Mouse (Mus musculus) hindbrain, embryonic 13.5 days (tissue): Measurements from ENCODE around the gene Chrna3. TPM values are rescaled to one million over a fixed set of nuclear protein-coding genes. Genes with fewer than 3 reads are reported as not detected.

Experiments
- ATAC-seq: fragments of 200-750 bp; cut with Nextera tagmentation; 2 replicates; pipeline ENCODE4 v1.8.0; 2017; ENCODE audit warnings: moderate TSS enrichment; ENCODE audit not compliant: low FRiP score
- H3K27ac ChIP-seq: fragments of 300-500 bp; sonication (generic); 2 replicates; pipeline ENCODE4 v1.5.1; 2015; ENCODE audit warnings: inconsistent platforms, mild to moderate bottlenecking, moderate library complexity
- H3K27me3 ChIP-seq: fragments of 300-500 bp; sonication (generic); 2 replicates; pipeline ENCODE4 v1.6.1; 2015; ENCODE audit warnings: mild to moderate bottlenecking, inconsistent platforms
- H3K36me3 ChIP-seq: fragments of 300-500 bp; sonication (generic); 2 replicates; pipeline ENCODE4 v1.6.1; 2015; ENCODE audit warnings: mild to moderate bottlenecking, inconsistent platforms
- H3K4me1 ChIP-seq: fragments of 300-500 bp; sonication (generic); replicated peaks from 2 replicates; pipeline ENCODE4 v1.6.1; 2015; ENCODE audit warnings: inconsistent platforms
- H3K4me2 ChIP-seq: fragments of 300-500 bp; sonication (generic); 2 replicates; pipeline ENCODE4 v1.6.1; 2015; ENCODE audit warnings: inconsistent platforms, mild to moderate bottlenecking, moderate library complexity
- H3K4me3 ChIP-seq: fragments of 300-500 bp; sonication (generic); 2 replicates; pipeline ENCODE4 v1.5.1; 2015; ENCODE audit warnings: mild to moderate bottlenecking, inconsistent platforms
- H3K9ac ChIP-seq: fragments of 300-500 bp; sonication (generic); 2 replicates; pipeline ENCODE4 v1.6.1; 2015; ENCODE audit warnings: mild to moderate bottlenecking, inconsistent platforms
- H3K9me3 ChIP-seq: fragments of 300-500 bp; sonication (generic); 2 replicates; pipeline ENCODE4 v1.6.1; 2016; ENCODE audit warnings: inconsistent platforms
- WGBS: fragments of 180-500 bp; shearing (Covaris S2); methylation state at CpG from one replicate; pipeline ENCODE4 v1.1.7; 2015; 5-methylcytosine and 5-hydroxymethylcytosine counted together
- polyA plus RNA-seq: library from polyadenylated mRNA; unstranded; fragments of >200 nt; fragmentation: Nextera tagmentation; extraction: Ambion mirVana; gene quantifications from 2 replicates; pipeline ENCODE4 v1.2.1, GENCODE M21; 2015

Gene Chrna3
- polyA plus RNA-seq, 1 experiment from 2014 or later: 22.4 TPM

GRCm38 (mm10) chr9:54990362-54990761, 36.0 kb downstream of the Chrna3 start:
- H3K9me3 ChIP-seq: no peaks in the 10 kb centered on the region
- no peak overlapping the region for H3K4me3 ChIP-seq
- no peak overlapping the region for H3K4me2 ChIP-seq
- no peaks in the 10 kb centered on the region for H3K27me3 ChIP-seq
- H3K27ac ChIP-seq: no peak overlapping the region
- H3K9ac ChIP-seq: no peak overlapping the region
- H3K4me1 ChIP-seq: no peaks in the 10 kb centered on the region
- 81% methylated on average over 3 of the region's 3 CpGs for WGBS
- ATAC-seq: no peak
- H3K36me3 ChIP-seq: no peaks in the 10 kb centered on the region

- Histone ChIP-seq H3K4me1 (peaks cover 24% of the 10 kb centered on the region), H3K36me3 (no peaks in the 10 kb centered on the region), H3K9ac (no peak overlapping the region), H3K4me3 (peak overlapping the region; percentile 60), H3K9me3 (no peaks in the 10 kb centered on the region), H3K27me3 (peaks cover 33% of the 10 kb centered on the region), H3K27ac (no peak overlapping the region), H3K4me2 (peak overlapping the region; percentile 78)
- no peak for ATAC-seq
- WGBS: 4% methylated on average over 7 of the region's 7 CpGs
Measured at GRCm38 (mm10) chr9:54982401-54982800, 44.0 kb downstream of the Chrna3 start.

GRCm38 (mm10) chr9:54981291-54982191, 44.8 kb downstream of the Chrna3 start:
- Histone ChIP-seq H3K27ac (peak overlapping the region; percentile 48; the same call in 1 of the 2 replicates), H3K4me1 (peaks cover 24% of the 10 kb centered on the region), H3K9me3 (no peaks in the 10 kb centered on the region), H3K36me3 (no peaks in the 10 kb centered on the region), H3K27me3 (peaks cover 33% of the 10 kb centered on the region), H3K4me3 (peak overlapping the region; percentile 60), H3K9ac (peak overlapping the region; percentile 77), H3K4me2 (peak overlapping the region; percentile 78)
- ATAC-seq: peak; percentile 87
- under 1% methylated on average over 85 of the region's 85 CpGs for WGBS

GRCm38 (mm10) chr9:54980674-54981073, 45.7 kb downstream of the Chrna3 start, which contains the start of gene Chrna5:
Gene Chrna5 (plus strand): TSS chr9:54980880.
- ATAC-seq: no peak
- WGBS: 40% methylated on average over 8 of the region's 8 CpGs
- H3K27ac ChIP-seq: peak within 1 kb of the TSS; percentile 48; the same call in 1 of the 2 replicates

DNA sequence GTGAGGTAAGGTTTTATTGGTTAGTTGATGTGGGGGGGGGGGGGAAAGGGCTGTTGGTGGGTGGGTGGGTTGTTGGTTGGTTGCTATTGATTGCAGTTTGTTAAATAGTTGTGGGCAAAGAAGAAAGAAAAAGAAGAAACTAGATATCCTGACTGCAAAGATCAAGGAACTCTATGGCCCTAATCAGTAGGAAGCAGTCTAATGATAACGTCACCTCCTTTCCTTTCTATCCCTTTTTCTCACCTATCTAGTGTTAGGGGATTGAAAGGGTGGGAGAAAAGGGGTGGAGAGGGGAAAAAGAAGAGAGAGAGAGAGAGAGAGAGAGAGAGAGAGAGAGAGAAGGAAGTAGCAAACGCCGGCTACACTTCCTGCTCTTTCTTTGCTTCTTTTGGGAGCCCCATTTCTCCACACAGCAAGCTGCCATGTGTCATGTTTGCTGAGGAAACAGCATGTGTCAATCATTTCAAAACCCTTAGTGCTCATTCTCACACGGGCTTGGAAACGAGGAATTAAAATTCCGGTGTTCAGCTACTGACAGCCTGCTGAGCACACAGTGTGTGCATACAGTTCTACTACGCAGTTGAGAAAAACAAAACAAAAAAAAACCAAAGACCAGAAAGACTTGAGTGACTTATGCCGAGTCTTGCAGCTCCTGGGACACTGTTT, 56.3 kb downstream of the Chrna3 start:
- no peak overlapping the region for H3K9ac ChIP-seq
- no peaks in the 10 kb centered on the region for H3K27me3 ChIP-seq
- H3K4me3 ChIP-seq: no peak overlapping the region
- H3K4me2 ChIP-seq: no peak overlapping the region
- no peak overlapping the region for H3K27ac ChIP-seq
- 72% methylated on average over 8 of the region's 8 CpGs for WGBS
- no peak for ATAC-seq
- H3K9me3 ChIP-seq: no peaks in the 10 kb centered on the region
- no peaks in the 10 kb centered on the region for H3K4me1 ChIP-seq
- no peaks in the 10 kb centered on the region for H3K36me3 ChIP-seq

More at GRCm38 (mm10) chr9:54980674-54981073, 45.7 kb downstream of the Chrna3 start, which contains the start of gene Chrna5:
- Histone ChIP-seq H3K4me1 (peaks cover 24% of the 10 kb centered on the region), H3K9ac (peak within 1 kb of the TSS; percentile 77), H3K4me2 (peak within 1 kb of the TSS; percentile 78), H3K27me3 (peaks cover 33% of the 10 kb centered on the region), H3K36me3 (no peaks in the 10 kb centered on the region), H3K9me3 (no peaks in the 10 kb centered on the region), H3K4me3 (peak within 1 kb of the TSS; percentile 60)

DNA sequence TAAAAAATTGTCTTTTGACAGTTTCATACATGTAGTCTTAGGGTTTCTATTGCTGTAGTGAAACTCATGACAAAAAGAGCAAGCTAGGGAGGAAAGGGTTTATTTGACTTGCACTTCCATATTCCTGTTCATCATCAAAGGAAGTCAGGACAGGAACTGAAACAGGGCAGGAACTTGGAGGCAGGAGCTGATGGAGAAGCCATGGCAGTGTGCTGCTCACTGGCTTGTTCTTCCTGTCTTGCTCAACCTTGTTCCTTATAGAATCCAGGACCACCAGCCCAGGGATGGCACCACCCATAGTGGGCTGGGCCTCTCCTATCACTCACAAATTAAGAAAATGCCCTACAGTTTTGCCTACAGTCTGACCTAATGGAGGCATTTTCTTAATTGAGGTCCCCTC, 62.7 kb downstream of the Chrna3 start:
- Histone ChIP-seq H3K27me3 (no peaks in the 10 kb centered on the region), H3K4me2 (no peak overlapping the region), H3K4me3 (no peak overlapping the region), H3K27ac (no peak overlapping the region), H3K36me3 (peaks cover 14% of the 10 kb centered on the region), H3K9me3 (no peaks in the 10 kb centered on the region), H3K9ac (no peak overlapping the region), H3K4me1 (no peaks in the 10 kb centered on the region)
- no peak for ATAC-seq

GRCm38 (mm10) chr9:54961059-54961458, 65.3 kb downstream of the Chrna3 start:
- Histone ChIP-seq H3K4me3 (no peak overlapping the region), H3K36me3 (peaks cover 39% of the 10 kb centered on the region), H3K9me3 (no peaks in the 10 kb centered on the region), H3K27me3 (no peaks in the 10 kb centered on the region), H3K4me1 (no peaks in the 10 kb centered on the region), H3K9ac (no peak overlapping the region), H3K27ac (no peak overlapping the region), H3K4me2 (no peak overlapping the region)
- ATAC-seq: no peak
- 96% methylated on average over 4 of the region's 4 CpGs for WGBS

Other genes with a start within 250 kb of the Chrna3 start
- gene Ireb2, start 162.8 kb downstream of the Chrna3 start, polyA plus RNA-seq: 46.0 and 46.5 TPM in 2 replicates
- gene Hykk, start 109.3 kb downstream of the Chrna3 start, polyA plus RNA-seq: 3.1 and 3.2 TPM in 2 replicates
- 282 TPM in 2 replicates for gene Psma4, start 75.8 kb downstream of the Chrna3 start, polyA plus RNA-seq
- gene AY074887, start 75.6 kb downstream of the Chrna3 start, polyA plus RNA-seq: 0.91 and 1.1 TPM in 2 replicates
- 4.7 and 6.7 TPM in 2 replicates for gene Chrna5, start 45.7 kb downstream of the Chrna3 start, polyA plus RNA-seq
- gene Chrnb4, start 22.2 kb upstream of the Chrna3 start, polyA plus RNA-seq: 1.2 TPM in 2 replicates
- gene Ube2q2, start 122.3 kb upstream of the Chrna3 start, polyA plus RNA-seq: 39.9 and 42.3 TPM in 2 replicates
- gene Fbxo22, start 182.4 kb upstream of the Chrna3 start, polyA plus RNA-seq: 84.3 and 85.2 TPM in 2 replicates